Mouse (Mus musculus): ENCODE measurements at regions not wholly inside any gene's neighbourhood (a gene's known extent, or its start where the extent isn't known, plus 50 kb on each side); places are given as distances from the start of the nearest gene placed in this dataset.

GRCm38 (mm10) chr17:45948314-45948935, 83.7 kb downstream of the Vegfa start:
- no peak for TF ChIP-seq CTCF (IDR thresholded peaks at IDR 0.05; ENCODE audit: insufficient read depth, low read depth, low read length)
- no peak for TF ChIP-seq POLR2A (IDR thresholded peaks at IDR 0.05; ENCODE audit: insufficient read depth, low read depth, low read length)
